Mouse (Mus musculus) megakaryocyte-erythroid progenitor cell, adult 5-6 weeks (primary cell): Measurements from ENCODE around the gene Rasl2-9. TPM values are rescaled to one million over a fixed set of nuclear protein-coding genes. Genes with fewer than 3 reads are reported as not detected.
"Not testable (repeated sequence)": the region's sequence is repeated elsewhere in the genome, so short reads cannot be mapped to it uniquely, and the experiment has no call there.

Experiments used
- ATAC-seq: replicated peaks from 2 replicates; pipeline ENCODE4 v1.8.0; 2016; ENCODE audit warnings: mild to moderate bottlenecking, inconsistent platforms; ENCODE audit not compliant: severe bottlenecking, poor library complexity, low FRiP score, low TSS enrichment
- total RNA-seq, 2 experiments: library from RNA; stranded (forward) in 1 of 2; stranded (reverse) in 1 of 2; fragments of 200-1000, 215-1000 nt in 1 of 2; fragments of >200 nt in 1 of 2; fragmentation: Nextera tagmentation in 1 of 2; gene quantifications; 2 replicates each; pipeline ENCODE4 v1.2.3; 2014 to 2017

Gene Rasl2-9
- not detected in 2 replicates for total RNA-seq (2014; fragmentation: Nextera tagmentation)
- not detected in 2 replicates for total RNA-seq (2017)

GRCm38 (mm10) chr7:5125549-5126406, at the start of gene Rasl2-9:
Gene Rasl2-9 (minus strand): TSS chr7:5125950.
- peak; percentile 99 for ATAC-seq

GRCm38 (mm10) chr7:5149570-5149969, 23.8 kb upstream of the Rasl2-9 start, which contains the start of gene Vmn1r55:
Gene Vmn1r55 (minus strand): TSS chr7:5149670.
- ATAC-seq = not testable (repeated sequence)

GRCm38 (mm10) chr7:5125078-5125477, 672 bp downstream of the Rasl2-9 start:
- no peak for ATAC-seq

- ATAC-seq = no peak
Observed at GRCm38 (mm10) chr7:5116850-5117249, 8.9 kb downstream of the Rasl2-9 start, which contains the start of gene Rfpl4. Gene Rfpl4 (minus strand): TSS chr7:5116950.

GRCm38 (mm10) chr7:5112701-5113100, 13.0 kb downstream of the Rasl2-9 start:
- no peak for ATAC-seq

- ATAC-seq = no peak
Observed at GRCm38 (mm10) chr7:5109301-5109700, 16.4 kb downstream of the Rasl2-9 start.

- no peak for ATAC-seq
Observed at GRCm38 (mm10) chr7:5108272-5108671, 17.5 kb downstream of the Rasl2-9 start.

- ATAC-seq = no peak
Observed at GRCm38 (mm10) chr7:5102564-5102963, 23.2 kb downstream of the Rasl2-9 start.

GRCm38 (mm10) chr7:5101066-5101663, 24.6 kb downstream of the Rasl2-9 start:
- ATAC-seq = peak; percentile 32; the same call in 1 of the 2 replicates

- ATAC-seq = no peak
Observed at GRCm38 (mm10) chr7:5099796-5100195, 26.0 kb downstream of the Rasl2-9 start.

GRCm38 (mm10) chr7:5098769-5099168, 27.0 kb downstream of the Rasl2-9 start:
- ATAC-seq = no peak

- ATAC-seq = no peak
Observed at GRCm38 (mm10) chr7:5092831-5093510, 32.8 kb downstream of the Rasl2-9 start.

GRCm38 (mm10) chr7:5092381-5092780, 33.4 kb downstream of the Rasl2-9 start:
- no peak for ATAC-seq

GRCm38 (mm10) chr7:5091008-5091728, 34.6 kb downstream of the Rasl2-9 start:
- ATAC-seq = no peak

GRCm38 (mm10) chr7:5089853-5090252, 35.9 kb downstream of the Rasl2-9 start:
- no peak for ATAC-seq

- no peak for ATAC-seq
Observed at GRCm38 (mm10) chr7:5087886-5088285, 37.9 kb downstream of the Rasl2-9 start.

- ATAC-seq = no peak
Observed at GRCm38 (mm10) chr7:5086921-5087440, 38.8 kb downstream of the Rasl2-9 start.

- peak; percentile 27; the same call in 1 of the 2 replicates for ATAC-seq
Observed at GRCm38 (mm10) chr7:5085512-5085911, 40.2 kb downstream of the Rasl2-9 start.
